Mouse (Mus musculus) cortical plate, adult 2 months (tissue): Measurements from ENCODE around the gene Rhod. TPM values are rescaled to one million over a fixed set of nuclear protein-coding genes. Genes with fewer than 3 reads are reported as not detected.

Experiments used
- H3K27ac ChIP-seq: fragments of 200-500 bp; 2 replicates; pipeline ENCODE4 v1.5.1; 2012; ENCODE audit warnings: low read length, control low read depth, inconsistent platforms; ENCODE audit not compliant: insufficient read depth
- H3K4me1 ChIP-seq: fragments of 200-500 bp; 2 replicates; pipeline ENCODE4 v1.6.1; 2011; ENCODE audit warnings: low read length; ENCODE audit not compliant: control insufficient read depth, insufficient read depth
- H3K4me3 ChIP-seq: fragments of 200-500 bp; 2 replicates; pipeline ENCODE4 v1.5.1; 2011; ENCODE audit warnings: mild to moderate bottlenecking, low read length, control low read depth; ENCODE audit not compliant: insufficient read depth
- CTCF ChIP-seq: fragments of 200-500 bp; IDR thresholded peaks from 2 replicates; pipeline ENCODE4 v1.5.1; 2011; ENCODE audit warnings: mild to moderate bottlenecking, control low read depth, low read length; ENCODE audit not compliant: insufficient read depth; ENCODE audit errors: extremely low read depth
- POLR2A ChIP-seq: fragments of 200-500 bp; IDR thresholded peaks from 2 replicates; pipeline ENCODE4 v1.6.1; 2011; ENCODE audit warnings: mild to moderate bottlenecking, low read length, control low read depth; ENCODE audit not compliant: insufficient read depth; ENCODE audit errors: extremely low read depth
- polyA plus RNA-seq: library from polyadenylated mRNA; depleted of rRNA; stranded (reverse); fragments of >200 nt; gene quantifications from 2 replicates; pipeline ENCODE4 v1.2.3, GENCODE M21; 2012

Gene Rhod
- polyA plus RNA-seq, 1 experiment: 1.3 TPM

DNA sequence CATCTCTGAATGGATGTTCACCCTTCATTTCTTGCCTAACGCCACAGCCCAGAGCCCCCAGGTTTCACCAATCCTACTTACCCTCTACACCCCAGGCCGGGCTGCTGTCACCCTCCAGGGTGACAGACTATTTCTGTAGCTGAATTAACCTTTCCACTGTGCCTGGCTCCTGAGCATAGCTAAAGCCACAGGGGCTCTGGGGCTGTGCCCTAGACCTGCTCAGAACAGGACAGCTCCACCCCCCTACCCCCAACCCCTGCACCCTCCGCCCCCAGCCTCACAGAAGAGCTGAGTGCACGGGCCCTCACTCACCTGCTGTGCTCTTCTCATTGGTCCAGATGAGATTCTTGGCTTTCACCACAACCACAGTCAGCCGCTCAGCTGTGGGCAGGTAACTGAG is 12.7 kb upstream of the Rhod start:
- no peak overlapping the region for H3K27ac ChIP-seq
- TF ChIP-seq POLR2A (no peak), CTCF (no peak)
- no peaks in the 10 kb centered on the region for H3K4me1 ChIP-seq
- H3K4me3 ChIP-seq: no peak overlapping the region

- Histone ChIP-seq H3K4me1 (no peaks in the 10 kb centered on the region), H3K27ac (no peak overlapping the region), H3K4me3 (no peak overlapping the region)
- no peak for TF ChIP-seq POLR2A
- no peak for TF ChIP-seq CTCF
These were observed 11.9 kb upstream of the Rhod start for GRCm38 (mm10) chr19:4451098-4451497.

GRCm38 (mm10) chr19:4450666-4451065 is 11.4 kb upstream of the Rhod start:
- H3K4me3 ChIP-seq: no peak overlapping the region
- H3K4me1 ChIP-seq: no peaks in the 10 kb centered on the region
- H3K27ac ChIP-seq: no peak overlapping the region
- TF ChIP-seq CTCF (no peak), POLR2A (no peak)

DNA sequence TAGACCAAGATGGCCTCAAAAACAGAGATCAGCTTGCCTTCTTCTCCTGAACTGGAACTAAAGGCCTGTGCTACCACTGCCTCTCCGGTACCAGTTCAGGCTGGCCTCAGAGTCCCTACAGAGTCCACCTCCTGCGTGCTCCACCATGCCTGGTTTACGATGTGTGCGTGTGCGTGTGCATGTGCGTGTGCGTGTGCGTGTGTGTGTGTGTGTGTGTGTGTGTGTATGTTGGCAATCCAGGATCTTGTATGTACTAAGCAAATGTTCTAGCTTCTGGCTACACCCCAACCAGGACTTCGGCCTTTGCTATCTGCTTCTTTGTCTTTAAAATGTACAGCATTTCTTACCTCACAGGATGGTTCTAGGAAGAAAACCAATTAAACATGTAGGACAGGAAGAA is 10.0 kb upstream of the Rhod start:
- Histone ChIP-seq H3K27ac (no peak overlapping the region), H3K4me3 (no peak overlapping the region), H3K4me1 (no peaks in the 10 kb centered on the region)
- TF ChIP-seq CTCF: no peak
- TF ChIP-seq POLR2A: no peak

DNA sequence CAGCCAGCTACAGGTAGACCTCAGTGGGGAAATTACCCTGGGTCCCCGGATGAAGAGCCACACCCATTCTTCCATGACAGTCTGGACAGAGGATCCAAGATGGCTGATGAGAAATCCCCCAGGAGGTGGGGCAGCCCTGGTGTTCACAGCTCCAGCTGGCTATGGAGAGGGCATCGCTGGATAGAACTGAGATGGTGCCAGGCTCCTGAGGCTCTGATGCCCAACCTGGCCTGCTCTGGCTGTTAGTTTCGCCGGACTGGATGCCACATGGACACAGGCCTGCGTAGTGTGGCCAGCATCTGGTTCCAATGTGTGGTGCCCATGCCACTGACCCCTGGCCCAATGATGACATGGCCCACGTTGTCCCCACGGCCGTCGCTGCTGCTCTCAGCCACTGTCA is 8.2 kb upstream of the Rhod start:
- Histone ChIP-seq H3K27ac (no peak overlapping the region), H3K4me3 (no peak overlapping the region), H3K4me1 (no peaks in the 10 kb centered on the region)
- TF ChIP-seq CTCF: no peak
- TF ChIP-seq POLR2A: no peak

- H3K4me3 ChIP-seq: no peak overlapping the region
- H3K27ac ChIP-seq: no peak overlapping the region
- TF ChIP-seq CTCF: no peak
- TF ChIP-seq POLR2A: no peak
- H3K4me1 ChIP-seq: no peaks in the 10 kb centered on the region
These were observed 7.6 kb upstream of the Rhod start for GRCm38 (mm10) chr19:4446661-4447420.

- no peak overlapping the region for H3K4me3 ChIP-seq
- no peak overlapping the region for H3K27ac ChIP-seq
- no peaks in the 10 kb centered on the region for H3K4me1 ChIP-seq
- TF ChIP-seq POLR2A: no peak
- TF ChIP-seq CTCF: peak; percentile 68
These were observed 3.2 kb upstream of the Rhod start for GRCm38 (mm10) chr19:4442408-4442807.

DNA sequence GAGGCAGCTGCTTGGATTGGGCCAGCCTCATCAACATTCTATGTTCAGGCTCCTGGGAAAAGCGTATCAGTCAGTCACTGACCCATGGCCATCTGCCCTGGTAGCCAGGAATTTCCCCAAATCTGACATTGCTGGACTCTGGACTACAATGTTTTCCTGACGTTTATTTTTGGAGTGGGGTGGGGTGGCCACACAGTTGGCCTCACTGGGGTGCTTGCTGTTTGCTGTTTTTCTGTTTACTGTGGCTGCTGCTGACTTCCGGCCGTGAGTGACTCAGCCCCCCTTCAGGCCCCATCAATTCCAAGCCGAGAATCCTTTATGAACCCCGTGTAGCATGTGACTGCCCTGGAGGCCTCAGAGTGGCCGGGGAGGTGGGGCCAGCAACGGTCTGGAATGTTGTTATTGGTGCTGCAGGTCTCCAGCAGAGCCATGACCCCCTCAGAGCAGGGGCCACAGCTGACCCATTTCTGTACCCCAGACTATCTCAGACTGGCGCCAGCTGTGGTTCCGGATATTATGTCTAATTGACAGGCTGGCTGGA is 2.5 kb upstream of the Rhod start:
- no peak overlapping the region for H3K4me3 ChIP-seq
- TF ChIP-seq CTCF (no peak), POLR2A (no peak)
- no peaks in the 10 kb centered on the region for H3K4me1 ChIP-seq
- H3K27ac ChIP-seq: no peak overlapping the region

- no peak overlapping the region for H3K4me3 ChIP-seq
- H3K27ac ChIP-seq: no peak overlapping the region
- TF ChIP-seq POLR2A (no peak), CTCF (peak; percentile 51; the same call in 1 of the 2 replicates)
- no peaks in the 10 kb centered on the region for H3K4me1 ChIP-seq
These were observed 1.9 kb upstream of the Rhod start for GRCm38 (mm10) chr19:4441090-4441591.

DNA sequence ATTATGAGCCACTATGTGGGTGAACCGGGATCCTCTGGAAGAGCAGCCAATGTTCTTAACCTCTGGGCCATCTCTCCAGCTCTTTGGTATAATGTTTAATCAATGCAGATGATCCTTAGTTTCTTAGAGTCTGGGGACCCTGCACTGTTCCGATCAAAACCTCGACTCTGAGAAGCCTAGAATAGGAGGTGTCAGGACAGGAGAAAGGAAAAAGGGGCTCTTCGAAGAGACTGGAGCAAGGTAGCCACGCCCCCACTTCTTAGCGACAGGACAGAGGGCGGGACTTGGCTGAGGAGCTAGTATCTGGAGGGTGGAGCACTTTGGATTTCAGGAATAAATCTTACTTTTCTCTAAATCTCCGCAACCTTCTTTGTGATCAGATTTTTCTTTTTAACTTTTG is 990 bp upstream of the Rhod start:
- no peak for TF ChIP-seq POLR2A
- no peak for TF ChIP-seq CTCF
- no peak overlapping the region for H3K4me3 ChIP-seq
- H3K27ac ChIP-seq: no peak overlapping the region
- no peaks in the 10 kb centered on the region for H3K4me1 ChIP-seq
